Mouse (Mus musculus): ENCODE data around the gene Timp3. TPM values are rescaled to one million over a fixed set of nuclear protein-coding genes. Genes with fewer than 3 reads are reported as not detected.

The Timp3 gene
- polyA plus RNA-seq, 1 experiment from 2014 or later: 25.2 TPM

- no peak for DNase-seq (ENCODE audit: low spot score)
Measured at GRCm38 (mm10) chr10:86297307-86297706, 2.9 kb upstream of the Timp3 start.

DNA sequence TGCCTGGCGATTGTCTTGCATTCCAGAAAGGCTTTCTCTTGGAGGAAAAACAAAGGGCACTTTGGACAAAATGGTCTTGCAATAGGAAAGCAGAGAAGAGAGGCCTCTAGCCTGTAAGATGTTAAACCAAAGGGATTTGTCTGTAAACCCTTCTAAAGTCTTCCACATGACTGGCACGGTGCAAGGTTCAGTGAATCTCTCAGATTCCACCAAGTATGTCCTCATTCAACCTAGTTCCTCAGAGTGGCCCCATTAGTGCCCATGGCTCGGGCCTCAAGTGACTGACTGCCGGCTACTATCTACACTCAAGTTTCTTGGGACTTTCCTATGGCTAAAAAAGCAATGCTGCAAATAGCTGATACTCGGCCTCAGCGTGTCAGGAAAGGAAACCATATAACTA lies 1.8 kb upstream of the Timp3 start:
- DNase-seq (ENCODE audit: low spot score): no peak

DNA sequence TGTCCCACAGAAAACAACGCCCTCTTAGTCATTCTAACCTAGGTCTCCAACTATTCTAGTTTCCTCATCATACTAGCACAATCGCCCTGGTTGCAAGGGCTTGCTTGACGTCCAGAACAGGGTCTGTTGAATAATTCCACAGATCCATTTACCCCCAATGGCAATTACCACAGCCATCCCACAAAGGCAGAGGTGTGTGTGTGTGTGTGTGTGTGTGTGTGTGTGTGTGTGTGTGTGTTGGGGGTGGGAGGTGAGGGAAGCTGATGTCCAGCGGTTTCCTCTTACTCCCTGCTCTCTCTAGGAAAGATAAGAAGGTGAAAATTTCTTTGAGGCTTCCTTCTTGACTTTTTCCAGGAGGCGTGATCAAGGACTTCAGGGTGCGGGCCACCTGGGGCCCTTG lies 377 bp upstream of the Timp3 start:
- no peak for DNase-seq (ENCODE audit: low spot score)

DNA sequence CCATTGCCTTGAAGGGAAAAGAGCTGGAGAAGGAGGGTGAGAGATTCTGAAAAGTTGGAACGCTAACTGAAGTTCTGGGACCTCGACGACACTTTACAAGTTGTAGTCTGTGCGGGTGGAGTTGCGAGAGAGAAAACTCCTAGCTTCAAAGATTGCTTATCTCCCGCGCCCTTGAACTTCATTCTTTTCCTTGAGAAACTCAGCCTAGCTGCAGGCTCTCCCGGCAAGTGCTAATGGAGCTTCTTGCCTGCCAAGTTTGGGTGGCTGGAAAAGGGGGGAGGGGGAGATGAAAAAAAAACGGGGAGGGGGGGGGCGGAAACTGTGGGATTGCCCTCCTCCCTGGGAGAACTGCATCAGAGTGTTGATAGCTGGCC lies 932 bp downstream of the Timp3 start:
- no peak for DNase-seq (ENCODE audit: low spot score)

DNA sequence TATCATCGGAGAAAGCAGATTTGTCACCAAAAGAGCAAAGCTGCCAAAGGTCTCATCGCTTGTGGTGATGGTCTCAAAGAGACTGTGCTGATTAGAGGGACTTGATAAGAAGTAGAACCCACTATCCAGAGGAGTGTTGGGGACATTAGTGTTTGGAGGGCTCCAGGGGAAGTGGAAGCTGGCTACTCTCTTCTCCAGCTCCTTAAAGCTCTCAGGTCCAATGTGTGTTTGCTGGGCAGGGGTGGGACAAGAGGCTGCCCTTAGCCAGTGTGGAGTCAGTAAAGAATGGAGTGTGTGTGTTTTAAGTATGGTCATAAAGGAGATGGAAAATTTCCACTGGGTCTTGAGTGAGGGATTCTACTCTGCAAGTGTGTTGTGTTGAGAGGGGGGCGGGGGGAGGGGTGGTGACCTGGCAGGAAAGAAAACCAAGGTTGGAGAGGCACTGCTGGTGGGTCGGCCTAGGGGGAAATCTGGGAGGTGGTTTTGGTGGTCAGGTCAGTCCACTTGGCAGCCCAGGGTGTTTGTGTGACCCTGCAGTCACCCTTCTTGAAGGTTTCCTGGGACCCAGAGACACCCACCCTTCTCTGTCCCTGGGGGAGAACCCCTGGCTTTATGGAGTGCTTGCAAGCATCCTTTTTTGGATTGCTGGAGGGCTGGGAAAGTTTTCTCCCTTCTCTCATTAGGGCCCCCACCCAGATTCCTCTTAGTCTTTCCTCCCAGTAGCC lies 1.6 kb downstream of the Timp3 start:
- no peak for DNase-seq (ENCODE audit: low spot score)

GRCm38 (mm10) chr10:86302318-86302648 lies 2.1 kb downstream of the Timp3 start:
- no peak for DNase-seq (ENCODE audit: low spot score)

- peak; percentile 13 for DNase-seq (ENCODE audit: low spot score)
Measured at GRCm38 (mm10) chr10:86302761-86303494, 2.8 kb downstream of the Timp3 start.

DNA sequence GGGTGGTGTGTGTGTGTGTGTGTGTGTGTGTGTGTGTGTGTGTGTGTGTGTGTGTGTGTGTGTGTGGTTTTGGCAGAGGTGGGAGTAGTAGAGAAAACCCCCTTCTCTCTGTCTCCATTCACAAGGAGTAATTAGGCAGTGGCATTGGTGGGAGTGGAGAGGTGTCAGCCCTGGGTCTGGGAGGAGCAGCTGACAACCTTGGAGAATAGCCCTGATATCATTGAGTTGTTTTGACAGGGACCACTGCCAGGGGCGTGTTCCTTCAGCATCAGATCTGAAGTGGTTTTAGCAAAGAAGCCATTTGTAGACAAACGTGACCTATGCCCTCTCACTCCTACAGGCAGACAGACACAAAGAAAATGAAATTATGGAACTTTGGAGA lies 3.3 kb downstream of the Timp3 start:
- DNase-seq (ENCODE audit: low spot score): no peak

DNA sequence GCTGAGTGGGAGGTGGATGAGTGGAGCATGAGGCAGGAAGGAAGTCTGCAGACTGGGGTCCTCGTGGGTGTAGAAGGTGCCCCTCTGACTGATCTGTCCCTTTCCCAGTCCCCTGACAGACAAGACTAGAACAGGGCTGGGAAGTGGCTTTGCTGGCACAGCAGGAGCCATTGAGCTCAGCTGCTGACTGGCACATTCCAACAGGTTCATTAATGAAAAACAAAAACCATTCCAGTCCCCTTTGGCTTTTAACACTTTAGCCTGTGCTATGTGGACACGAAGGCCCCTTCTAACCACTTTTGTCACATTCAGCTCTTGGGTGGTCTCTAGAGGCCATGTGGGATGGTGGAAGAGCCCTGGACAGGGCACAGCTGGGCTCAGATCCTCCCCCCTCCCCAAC lies 4.4 kb downstream of the Timp3 start:
- no peak for DNase-seq (ENCODE audit: low spot score)

- DNase-seq (ENCODE audit: low spot score): no peak
Measured at GRCm38 (mm10) chr10:86307235-86307634, 7.1 kb downstream of the Timp3 start.

DNA sequence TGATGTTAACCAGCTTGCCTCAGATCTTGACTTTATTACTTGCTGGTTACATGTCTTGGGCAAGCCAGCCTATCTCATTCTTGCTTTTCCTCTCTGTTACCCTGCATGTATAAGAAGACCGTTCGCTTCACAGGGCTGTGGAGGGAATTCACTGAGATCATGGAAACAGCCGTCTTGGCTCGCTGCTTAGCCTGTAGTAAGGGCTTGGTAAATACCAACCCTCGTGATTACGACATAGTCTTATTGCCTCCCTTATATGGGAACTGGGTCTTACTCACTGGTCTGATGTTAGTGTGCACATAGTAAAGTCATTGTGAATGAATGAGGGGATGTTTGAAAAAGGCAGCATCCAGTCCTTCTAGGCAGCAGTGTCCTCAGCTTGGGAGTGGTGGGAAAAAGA lies 10.4 kb downstream of the Timp3 start:
- DNase-seq (ENCODE audit: low spot score): no peak

- no peak for DNase-seq (ENCODE audit: low spot score)
Measured at GRCm38 (mm10) chr10:86312976-86313375, 12.8 kb downstream of the Timp3 start.

DNA sequence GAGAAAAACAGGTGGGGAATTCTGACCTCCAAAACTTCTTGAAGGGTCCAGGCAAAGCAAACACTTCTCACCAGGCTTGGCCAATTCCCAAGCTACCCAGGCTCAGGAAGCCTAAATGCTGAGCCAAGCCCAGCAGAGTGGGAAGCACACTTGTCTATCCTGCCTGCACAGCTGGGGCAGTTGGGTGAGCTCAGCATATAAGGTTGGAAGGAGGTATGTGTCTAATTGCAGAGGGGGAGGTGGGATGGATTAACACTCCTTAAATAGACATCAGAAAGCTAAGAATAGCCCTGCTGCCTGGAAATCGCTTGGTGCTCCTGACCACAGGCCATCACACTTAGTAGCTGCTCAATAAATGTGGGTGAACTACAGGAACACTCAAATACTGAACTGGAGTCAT lies 13.3 kb downstream of the Timp3 start:
- DNase-seq (ENCODE audit: low spot score): no peak

GRCm38 (mm10) chr10:86315513-86315912 lies 15.3 kb downstream of the Timp3 start:
- DNase-seq (ENCODE audit: low spot score): no peak

- no peak for DNase-seq (ENCODE audit: low spot score)
Measured at GRCm38 (mm10) chr10:86317633-86318032, 17.5 kb downstream of the Timp3 start.

DNA sequence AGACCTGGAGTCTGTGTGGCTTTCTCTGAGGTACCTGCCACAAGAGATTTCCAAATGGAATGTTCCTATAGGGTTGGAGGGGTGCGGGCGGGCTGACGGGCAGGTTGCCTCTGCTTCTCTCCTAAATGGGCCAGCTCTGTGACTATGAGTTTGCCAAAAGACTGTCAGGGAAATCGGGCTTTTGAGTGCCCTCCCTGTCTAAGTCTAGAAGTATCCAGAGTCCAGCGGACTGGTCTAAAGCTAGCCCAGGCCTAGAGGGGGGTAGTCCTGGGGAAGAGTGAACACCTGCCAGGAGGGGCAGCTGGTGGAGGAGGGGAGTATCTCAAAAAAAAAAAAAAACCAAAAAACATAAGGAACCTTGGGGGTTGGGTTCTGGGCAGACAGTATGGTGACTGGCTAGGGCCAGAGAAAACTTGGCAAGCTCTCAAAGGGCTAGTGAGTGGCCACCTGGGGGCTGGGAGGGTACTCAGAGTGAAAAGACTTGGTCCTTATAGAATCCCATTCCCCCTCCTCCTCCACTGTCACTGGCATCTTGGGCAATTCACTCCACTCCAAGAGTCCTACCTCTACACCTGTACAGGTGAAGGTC lies 18.5 kb downstream of the Timp3 start:
- no peak for DNase-seq (ENCODE audit: low spot score)

DNA sequence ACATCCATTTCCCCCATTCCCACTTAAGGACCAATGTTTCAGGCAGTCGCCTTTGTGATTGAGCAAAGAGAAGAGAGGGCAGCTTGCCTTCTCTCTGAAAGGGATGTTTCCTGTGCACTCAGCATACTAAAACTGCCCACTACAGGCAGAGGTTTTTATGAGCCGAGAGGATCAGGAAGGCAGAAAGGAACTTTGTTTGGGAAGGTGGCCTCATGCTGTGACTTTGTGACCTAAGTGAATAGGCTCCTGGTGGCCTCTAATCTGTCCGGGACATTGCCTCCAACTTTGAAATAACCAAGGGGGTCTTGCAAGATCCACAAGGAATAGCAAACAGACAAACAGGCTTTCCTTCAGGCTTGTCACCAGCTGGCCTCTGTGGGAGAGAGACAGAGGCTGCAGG lies 19.4 kb downstream of the Timp3 start:
- DNase-seq (ENCODE audit: low spot score): no peak

DNA sequence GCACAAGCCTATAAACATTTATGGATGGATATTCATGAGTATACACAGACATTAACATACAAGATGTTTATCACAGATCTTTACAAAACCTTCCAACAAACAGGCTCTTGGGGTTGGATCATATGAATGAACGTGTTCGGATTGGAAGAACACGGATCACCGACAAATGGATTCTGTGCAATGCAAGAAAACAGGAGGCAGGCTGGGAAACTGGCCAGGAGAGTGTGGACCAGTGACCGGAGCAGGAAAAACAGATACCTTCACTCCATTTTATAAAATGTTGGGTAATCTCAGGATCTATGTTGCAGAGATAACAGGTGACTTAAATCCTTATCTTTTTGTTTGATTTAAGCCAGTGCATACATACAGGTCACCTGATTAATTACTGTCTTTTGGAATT lies 20.0 kb downstream of the Timp3 start:
- DNase-seq (ENCODE audit: low spot score): no peak

- DNase-seq (ENCODE audit: low spot score): no peak
Measured at GRCm38 (mm10) chr10:86321194-86321593, 21.0 kb downstream of the Timp3 start.

DNA sequence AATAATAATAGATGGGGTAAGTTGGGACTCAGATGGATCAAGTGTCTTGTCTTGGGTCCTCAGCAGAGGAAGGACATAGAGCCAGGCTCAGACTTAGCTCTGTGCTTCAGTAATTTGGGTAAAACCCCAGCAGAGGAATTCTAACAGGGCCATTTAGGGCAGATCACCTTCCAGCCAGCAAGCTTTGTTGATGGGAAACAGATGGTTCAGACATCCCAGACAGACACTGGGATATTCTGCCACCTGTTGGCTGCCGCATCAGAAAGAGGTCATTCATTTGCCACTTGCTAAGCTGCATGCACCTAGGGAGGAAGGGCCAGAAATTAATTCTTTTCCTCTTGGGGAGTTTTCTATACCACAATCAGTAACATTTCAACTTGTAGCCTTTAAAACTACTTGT lies 21.8 kb downstream of the Timp3 start:
- no peak for DNase-seq (ENCODE audit: low spot score)

DNA sequence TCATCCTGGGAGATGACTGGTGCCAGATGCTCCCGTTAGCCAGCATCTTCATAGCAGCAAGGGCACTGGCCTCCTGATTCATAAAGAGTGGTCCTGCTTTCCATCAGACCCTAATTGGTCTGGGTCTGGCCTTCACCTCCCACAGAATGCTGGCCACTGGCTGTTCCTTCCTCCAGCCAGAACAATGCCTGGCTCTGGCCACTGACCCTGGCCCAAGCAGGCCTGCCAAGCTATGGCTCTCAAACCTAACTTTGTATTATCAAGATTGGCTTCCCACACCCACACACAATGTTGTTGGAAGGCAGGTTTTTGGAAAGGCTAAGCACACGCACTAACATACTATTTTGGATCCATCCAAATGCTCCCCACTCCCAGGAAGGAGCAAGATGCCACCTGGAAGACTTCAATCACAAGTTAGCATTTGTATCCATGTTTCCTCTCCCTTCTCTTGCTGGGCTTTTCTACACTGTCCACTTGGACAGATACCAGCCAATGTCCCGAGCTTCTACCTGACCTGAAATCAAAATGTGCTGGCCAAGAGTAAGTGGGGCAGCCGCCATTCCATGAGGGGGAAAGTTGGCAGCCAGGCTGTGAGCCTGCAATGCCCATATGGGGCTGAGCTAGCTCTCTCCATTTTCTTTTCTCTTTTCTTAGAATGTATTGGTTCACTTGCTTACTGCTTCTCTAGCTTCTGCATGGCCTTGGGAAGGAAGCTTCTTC lies 23.3 kb downstream of the Timp3 start:
- DNase-seq (ENCODE audit: low spot score): no peak

GRCm38 (mm10) chr10:86325272-86325671 lies 25.1 kb downstream of the Timp3 start:
- no peak for DNase-seq (ENCODE audit: low spot score)
